Mouse (Mus musculus) forebrain, postnatal 0 days (tissue): ENCODE data around the gene Ocel1. TPM values are rescaled to one million over a fixed set of nuclear protein-coding genes. Genes with fewer than 3 reads are reported as not detected.

ENCODE experiments used
- ATAC-seq: fragments of 200-750 bp; cut with Nextera tagmentation; 2 replicates; pipeline ENCODE4 v1.8.0; 2017; ENCODE audit warnings: mild to moderate bottlenecking, moderate library complexity
- DNase-seq: peaks from one replicate; pipeline ENCODE4 v3.0.0-alpha.2; 2015
- H3K27ac ChIP-seq: fragments of 300-500 bp; sonication (generic); 2 replicates; pipeline ENCODE4 v1.5.1; 2014; ENCODE audit warnings: low read depth, mild to moderate bottlenecking, antibody characterized with exemption, low read length, moderate library complexity, mixed read lengths
- H3K27me3 ChIP-seq: fragments of 300-500 bp; sonication (generic); 2 replicates; pipeline ENCODE4 v1.6.1; 2014; ENCODE audit warnings: mild to moderate bottlenecking, low read length, mixed read lengths; ENCODE audit not compliant: insufficient read depth
- H3K36me3 ChIP-seq: fragments of 300-500 bp; sonication (generic); 2 replicates; pipeline ENCODE4 v1.6.1; 2014; ENCODE audit warnings: mild to moderate bottlenecking, moderate library complexity; ENCODE audit not compliant: insufficient read depth
- H3K4me1 ChIP-seq: fragments of 300-500 bp; sonication (generic); 2 replicates; pipeline ENCODE4 v1.6.1; 2014; ENCODE audit warnings: antibody characterized with exemption; ENCODE audit not compliant: insufficient read depth
- H3K4me2 ChIP-seq: fragments of 300-500 bp; sonication (generic); 2 replicates; pipeline ENCODE4 v1.6.1; 2014; ENCODE audit warnings: low read depth, mild to moderate bottlenecking, moderate library complexity
- H3K4me3 ChIP-seq: fragments of 300-500 bp; sonication (generic); 2 replicates; pipeline ENCODE4 v1.5.1; 2014; ENCODE audit warnings: low read depth, low read length, mixed read lengths
- H3K9ac ChIP-seq: fragments of 300-500 bp; sonication (generic); 2 replicates; pipeline ENCODE4 v1.6.1; 2014; ENCODE audit warnings: mild to moderate bottlenecking
- H3K9me3 ChIP-seq: fragments of 300-500 bp; sonication (generic); 2 replicates; pipeline ENCODE4 v1.6.1; 2016; ENCODE audit warnings: low read length
- CTCF ChIP-seq: sonication (generic); IDR thresholded peaks from 2 replicates; pipeline ENCODE4 v1.5.1; 2016; ENCODE audit warnings: antibody characterized with exemption, control low read depth, low read depth
- WGBS: fragments of 180-500 bp; shearing (Covaris S2); extraction: QIAGEN DNeasy Blood & Tissue Kit; methylation state at CpG from one replicate; pipeline ENCODE4 v1.1.7; 2014; 5-methylcytosine and 5-hydroxymethylcytosine counted together
- polyA plus RNA-seq: library from polyadenylated mRNA; unstranded; fragments of >200 nt; fragmentation: Nextera tagmentation; extraction: Ambion mirVana; gene quantifications from 2 replicates; pipeline ENCODE4 v1.2.1, GENCODE M21; 2015
- total RNA-seq: library from RNA; depleted of rRNA; stranded (reverse); fragments of >200 nt; gene quantifications from 2 replicates; pipeline ENCODE4 v1.2.3, GENCODE M21; 2014; rRNA removed

Gene Ocel1
- total and polyA plus RNA-seq, 2 experiments from 2014 or later, result 6.6 to 14.3 TPM

DNA sequence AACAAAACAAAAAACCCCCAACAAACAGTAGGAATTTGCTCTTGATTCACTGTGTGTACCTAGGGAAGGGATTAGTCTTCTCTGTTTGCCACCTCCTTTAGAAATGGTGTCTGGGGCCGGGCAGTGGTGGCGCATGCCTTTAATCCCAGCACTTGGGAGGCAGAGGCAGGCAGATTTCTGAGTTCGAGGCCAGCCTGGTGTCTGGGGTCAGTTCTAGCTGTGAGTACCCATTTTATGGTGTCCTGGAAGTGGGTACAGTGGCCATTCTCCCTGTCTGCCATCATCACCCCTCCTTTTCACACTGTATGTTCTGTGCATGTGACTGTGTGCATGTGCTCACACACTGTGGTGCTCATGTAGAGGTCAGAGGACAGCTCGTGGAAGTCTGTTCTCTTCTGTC, 37.1 kb downstream of the Ocel1 start:
- Histone ChIP-seq H3K4me1 (peaks cover 6% of the 10 kb centered on the region; the same call in 1 of the 2 replicates), H3K36me3 (peaks cover under 1% of the 10 kb centered on the region; the same call in 1 of the 2 replicates), H3K27ac (no peak overlapping the region), H3K4me3 (no peak overlapping the region), H3K9me3 (no peaks in the 10 kb centered on the region), H3K27me3 (no peaks in the 10 kb centered on the region), H3K4me2 (no peak overlapping the region), H3K9ac (no peak overlapping the region)
- ATAC-seq, result no peak
- WGBS, result 96% methylated on average over 4 of the region's 4 CpGs
- TF ChIP-seq CTCF, result no peak
- DNase-seq, result no peak

DNA sequence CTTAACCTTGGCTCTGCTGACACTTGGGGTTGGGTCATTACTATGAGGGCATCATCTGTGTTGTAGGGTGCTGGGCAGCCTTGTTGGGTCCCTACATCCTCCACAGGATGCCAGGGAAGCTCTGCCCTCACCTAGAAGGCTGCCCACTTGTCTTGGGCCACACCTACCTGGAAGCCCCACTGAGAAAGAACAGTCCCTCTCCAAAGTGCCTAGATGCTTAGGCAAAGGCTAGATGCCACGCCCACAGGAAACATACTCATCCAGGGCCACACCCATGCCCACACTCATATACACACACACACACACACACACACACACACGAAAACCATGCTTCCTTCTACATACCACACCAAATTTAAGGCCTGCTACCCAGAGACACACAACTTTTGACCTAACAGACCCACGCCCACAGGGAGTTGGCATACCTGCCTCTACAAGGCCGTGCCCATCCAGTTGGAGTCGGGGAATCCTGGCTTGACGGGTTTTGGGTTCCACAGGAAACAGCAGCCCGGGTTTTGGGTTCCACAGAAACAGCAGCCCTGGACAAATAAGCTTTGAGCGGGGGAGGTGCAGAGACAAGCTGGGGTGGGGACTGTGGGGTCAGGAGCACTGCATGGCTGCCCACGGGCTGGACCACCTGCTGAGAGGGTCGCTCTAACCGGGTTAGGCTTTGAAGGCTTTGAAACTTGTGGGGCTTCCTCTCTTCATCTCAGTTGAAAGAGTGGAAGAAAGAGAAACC, 40.6 kb downstream of the Ocel1 start:
- H3K4me3 ChIP-seq, result no peak overlapping the region
- WGBS, result 52% methylated on average over 11 of the region's 11 CpGs
- DNase-seq (no peak), ATAC-seq (no peak)
- no peaks in the 10 kb centered on the region; the same call in 1 of the 2 replicates for H3K36me3 ChIP-seq
- no peaks in the 10 kb centered on the region for H3K4me1 ChIP-seq
- H3K9me3 ChIP-seq, result no peaks in the 10 kb centered on the region
- H3K27me3 ChIP-seq, result no peaks in the 10 kb centered on the region
- no peak overlapping the region for H3K9ac ChIP-seq
- H3K27ac ChIP-seq, result no peak overlapping the region
- H3K4me2 ChIP-seq, result no peak overlapping the region
- no peak for TF ChIP-seq CTCF

DNA sequence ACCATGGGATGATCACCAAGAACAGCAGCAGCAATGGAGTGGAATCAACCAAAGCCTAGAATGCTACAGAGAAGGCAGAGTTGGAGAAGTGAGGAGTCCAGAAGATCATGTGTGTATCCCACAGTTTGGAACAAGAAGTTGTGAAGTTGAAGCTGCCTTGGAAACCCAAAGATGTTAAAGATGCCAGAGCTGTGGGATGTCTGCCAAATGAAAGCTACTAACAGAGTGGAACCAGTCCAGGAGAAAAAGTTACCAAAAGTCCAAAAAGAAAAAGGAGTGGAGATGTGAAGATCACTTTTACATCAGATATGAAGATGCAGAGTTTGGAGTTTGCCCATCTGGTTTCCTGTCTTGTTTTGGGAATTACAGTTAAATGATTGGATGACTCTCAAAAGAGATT, 51.0 kb downstream of the Ocel1 start:
- H3K4me1 ChIP-seq, result no peaks in the 10 kb centered on the region
- no peaks in the 10 kb centered on the region for H3K36me3 ChIP-seq
- no peak overlapping the region for H3K4me2 ChIP-seq
- H3K27ac ChIP-seq, result no peak overlapping the region
- DNase-seq (no peak), ATAC-seq (no peak)
- no peaks in the 10 kb centered on the region; the same call in 1 of the 2 replicates for H3K9me3 ChIP-seq
- H3K9ac ChIP-seq, result no peak overlapping the region
- H3K27me3 ChIP-seq, result no peaks in the 10 kb centered on the region
- TF ChIP-seq CTCF, result no peak
- no peak overlapping the region for H3K4me3 ChIP-seq

Other genes with a start within 250 kb of the Ocel1 start
- 31.4 and 35.2 TPM in 2 replicates for gene Myo9b, start 98.6 kb upstream of the Ocel1 start, total RNA-seq
- gene Myo9b, start 98.6 kb upstream of the Ocel1 start, polyA plus RNA-seq, result 5.7 and 6.5 TPM in 2 replicates
- 36.4 and 38.9 TPM in 2 replicates for gene Haus8, start 98.4 kb upstream of the Ocel1 start, total RNA-seq
- gene Haus8, start 98.4 kb upstream of the Ocel1 start, polyA plus RNA-seq, result 34.0 and 40.7 TPM in 2 replicates
- gene Use1, start 4.5 kb upstream of the Ocel1 start, total RNA-seq, result 148 and 195 TPM in 2 replicates
- gene Use1, start 4.5 kb upstream of the Ocel1 start, polyA plus RNA-seq, result 124 and 140 TPM in 2 replicates
- gene Nr2f6, start 10.7 kb downstream of the Ocel1 start, total RNA-seq, result 59.0 and 63.9 TPM in 2 replicates
- 26.0 and 28.9 TPM in 2 replicates for gene Nr2f6, start 10.7 kb downstream of the Ocel1 start, polyA plus RNA-seq
- gene Ushbp1, start 24.5 kb downstream of the Ocel1 start, total RNA-seq, result 3.5 and 5.6 TPM in 2 replicates
- gene Ushbp1, start 24.5 kb downstream of the Ocel1 start, polyA plus RNA-seq, result 4.2 and 4.5 TPM in 2 replicates
- gene Babam1, start 25.6 kb downstream of the Ocel1 start, total RNA-seq, result 87.2 and 94.0 TPM in 2 replicates
- 98.9 and 107 TPM in 2 replicates for gene Babam1, start 25.6 kb downstream of the Ocel1 start, polyA plus RNA-seq
- gene Ankle1, start 34.7 kb downstream of the Ocel1 start, total RNA-seq, result 0.81 and 2.8 TPM in 2 replicates
- gene Ankle1, start 34.7 kb downstream of the Ocel1 start, polyA plus RNA-seq, result 0.97 and 2.3 TPM in 2 replicates
- 187 and 210 TPM in 2 replicates for gene Abhd8, start 92.4 kb downstream of the Ocel1 start, total RNA-seq
- gene Abhd8, start 92.4 kb downstream of the Ocel1 start, polyA plus RNA-seq, result 168 and 169 TPM in 2 replicates
- 75.0 and 80.5 TPM in 2 replicates for gene Mrpl34, start 93.7 kb downstream of the Ocel1 start, total RNA-seq
- gene Mrpl34, start 93.7 kb downstream of the Ocel1 start, polyA plus RNA-seq, result 145 and 184 TPM in 2 replicates
- 179 and 184 TPM in 2 replicates for gene Dda1, start 97.9 kb downstream of the Ocel1 start, total RNA-seq
- gene Dda1, start 97.9 kb downstream of the Ocel1 start, polyA plus RNA-seq, result 274 and 283 TPM in 2 replicates
- gene Ano8, start 114.7 kb downstream of the Ocel1 start, total RNA-seq, result 76.5 and 82.2 TPM in 2 replicates
- gene Ano8, start 114.7 kb downstream of the Ocel1 start, polyA plus RNA-seq, result 5.9 and 7.7 TPM in 2 replicates
- 23.6 and 33.6 TPM in 2 replicates for gene Gtpbp3, start 116.8 kb downstream of the Ocel1 start, total RNA-seq
- gene Gtpbp3, start 116.8 kb downstream of the Ocel1 start, polyA plus RNA-seq, result 6.9 and 9.4 TPM in 2 replicates
- gene Plvap, start 140.5 kb downstream of the Ocel1 start, total RNA-seq, result 2.2 and 4.0 TPM in 2 replicates
- 6.9 and 8.7 TPM in 2 replicates for gene Plvap, start 140.5 kb downstream of the Ocel1 start, polyA plus RNA-seq
- gene Ccdc194, start 154.4 kb downstream of the Ocel1 start, total RNA-seq, result 0.48 TPM in 1 of 2 replicates, not detected in the other
- gene Ccdc194, start 154.4 kb downstream of the Ocel1 start, polyA plus RNA-seq, result 0.08 and 0.16 TPM in 2 replicates
- gene Bst2, start 166.2 kb downstream of the Ocel1 start, total RNA-seq, result 10.1 and 17.8 TPM in 2 replicates
- 19.3 and 21.0 TPM in 2 replicates for gene Bst2, start 166.2 kb downstream of the Ocel1 start, polyA plus RNA-seq
- 70.5 and 81.7 TPM in 2 replicates for gene Mvb12a, start 171.6 kb downstream of the Ocel1 start, total RNA-seq
- 73.4 and 87.4 TPM in 2 replicates for gene Mvb12a, start 171.6 kb downstream of the Ocel1 start, polyA plus RNA-seq
- 0.08 TPM in 1 of 2 replicates, not detected in the other for gene Tmem221, start 187.6 kb downstream of the Ocel1 start, total RNA-seq
- gene Tmem221, start 187.6 kb downstream of the Ocel1 start, polyA plus RNA-seq, result 0.16 and 0.18 TPM in 2 replicates
- gene Nxnl1, start 195.3 kb downstream of the Ocel1 start, total RNA-seq, result 0.08 TPM in 1 of 2 replicates, not detected in the other
- not detected in 2 replicates for gene Nxnl1, start 195.3 kb downstream of the Ocel1 start, polyA plus RNA-seq
- gene Slc27a1, start 197.6 kb downstream of the Ocel1 start, total RNA-seq, result 106 and 133 TPM in 2 replicates
- 74.8 and 102 TPM in 2 replicates for gene Slc27a1, start 197.6 kb downstream of the Ocel1 start, polyA plus RNA-seq
- gene Pgls, start 220.9 kb downstream of the Ocel1 start, total RNA-seq, result 248 and 264 TPM in 2 replicates
- 262 and 318 TPM in 2 replicates for gene Pgls, start 220.9 kb downstream of the Ocel1 start, polyA plus RNA-seq
- gene Fam129c, start 226.3 kb downstream of the Ocel1 start, total RNA-seq, result 3.4 and 11.1 TPM in 2 replicates
- 2.0 and 2.8 TPM in 2 replicates for gene Fam129c, start 226.3 kb downstream of the Ocel1 start, polyA plus RNA-seq
- gene Colgalt1, start 239.7 kb downstream of the Ocel1 start, total RNA-seq, result 84.3 and 85.6 TPM in 2 replicates
- gene Colgalt1, start 239.7 kb downstream of the Ocel1 start, polyA plus RNA-seq, result 58.4 and 59.6 TPM in 2 replicates